Mouse (Mus musculus) embryonic facial prominence, embryonic 12.5 days (tissue): Measurements from ENCODE around the gene Pcyt1a. TPM values are rescaled to one million over a fixed set of nuclear protein-coding genes. Genes with fewer than 3 reads are reported as not detected.
"Not testable (repeated sequence)": the region's sequence is repeated elsewhere in the genome, so short reads cannot be mapped to it uniquely, and the experiment has no call there.

ENCODE experiments used
- ATAC-seq: fragments of 200-750 bp; cut with Nextera tagmentation; 2 replicates; pipeline ENCODE4 v1.8.0; 2017; ENCODE audit not compliant: insufficient number of reproducible peaks, insufficient read depth, low FRiP score, low TSS enrichment
- H3K27ac ChIP-seq: fragments of 300-500 bp; sonication (generic); 2 replicates; pipeline ENCODE4 v1.5.1; 2016; ENCODE audit warnings: mild to moderate bottlenecking
- H3K27me3 ChIP-seq: fragments of 300-500 bp; sonication (generic); 2 replicates; pipeline ENCODE4 v1.6.1; 2016; ENCODE audit warnings: mild to moderate bottlenecking, moderate library complexity
- H3K36me3 ChIP-seq: fragments of 300-500 bp; sonication (generic); 2 replicates; pipeline ENCODE4 v1.6.1; 2016; ENCODE audit warnings: mild to moderate bottlenecking
- H3K4me1 ChIP-seq: fragments of 300-500 bp; sonication (generic); 2 replicates; pipeline ENCODE4 v1.6.1; 2016
- H3K4me2 ChIP-seq: fragments of 300-500 bp; sonication (generic); replicated peaks from 2 replicates; pipeline ENCODE4 v1.6.1; 2016; ENCODE audit warnings: mild to moderate bottlenecking, moderate library complexity
- H3K4me3 ChIP-seq: fragments of 300-500 bp; sonication (generic); 2 replicates; pipeline ENCODE4 v1.5.1; 2016; ENCODE audit warnings: mild to moderate bottlenecking
- H3K9ac ChIP-seq: fragments of 300-500 bp; sonication (generic); 2 replicates; pipeline ENCODE4 v1.6.1; 2016; ENCODE audit warnings: mild to moderate bottlenecking, moderate library complexity
- H3K9me3 ChIP-seq: fragments of 300-500 bp; sonication (generic); 2 replicates; pipeline ENCODE4 v1.6.1; 2016; ENCODE audit warnings: mild to moderate bottlenecking, moderate library complexity
- WGBS: fragments of 180-500 bp; shearing (Covaris S2); methylation state at CpG from one replicate; pipeline ENCODE4 v1.1.7; 2016; 5-methylcytosine and 5-hydroxymethylcytosine counted together
- polyA plus RNA-seq: library from polyadenylated mRNA; unstranded; fragments of >200 nt; fragmentation: Nextera tagmentation; extraction: Ambion mirVana; gene quantifications from 2 replicates; pipeline ENCODE4 v1.2.1, GENCODE M21; 2016

Gene Pcyt1a
- polyA plus RNA-seq, 1 experiment from 2014 or later: 35.4 TPM

- Histone ChIP-seq H3K9ac (no peak overlapping the region), H3K4me2 (no peak overlapping the region), H3K4me1 (peaks cover 5% of the 10 kb centered on the region; the same call in 1 of the 2 replicates), H3K9me3 (no peaks in the 10 kb centered on the region), H3K4me3 (no peak overlapping the region), H3K27me3 (no peaks in the 10 kb centered on the region), H3K27ac (no peak overlapping the region), H3K36me3 (no peaks in the 10 kb centered on the region)
- no peak for ATAC-seq
- 62% methylated on average over 6 of the region's 6 CpGs for WGBS
These were observed 3.3 kb downstream of the Pcyt1a start for GRCm38 (mm10) chr16:32434066-32434465.

GRCm38 (mm10) chr16:32434691-32435090 is 4.0 kb downstream of the Pcyt1a start:
- Histone ChIP-seq H3K27me3 (no peaks in the 10 kb centered on the region), H3K27ac (no peak overlapping the region), H3K9me3 (no peaks in the 10 kb centered on the region), H3K4me1 (peaks cover 5% of the 10 kb centered on the region; the same call in 1 of the 2 replicates), H3K4me2 (no peak overlapping the region), H3K36me3 (no peaks in the 10 kb centered on the region), H3K4me3 (no peak overlapping the region), H3K9ac (no peak overlapping the region)
- ATAC-seq: no peak

- no peaks in the 10 kb centered on the region for H3K27me3 ChIP-seq
- H3K4me3 ChIP-seq: no peak overlapping the region
- no peak overlapping the region for H3K4me2 ChIP-seq
- no peak overlapping the region for H3K27ac ChIP-seq
- H3K9ac ChIP-seq: no peak overlapping the region
- ATAC-seq: no peak
- H3K4me1 ChIP-seq: peaks cover 3% of the 10 kb centered on the region; the same call in 1 of the 2 replicates
- no peaks in the 10 kb centered on the region for H3K9me3 ChIP-seq
- H3K36me3 ChIP-seq: no peaks in the 10 kb centered on the region
- WGBS: 51% methylated on average over 1 of the region's 1 CpGs
These were observed 5.9 kb downstream of the Pcyt1a start for GRCm38 (mm10) chr16:32436657-32437056.

GRCm38 (mm10) chr16:32437266-32437665 is 6.5 kb downstream of the Pcyt1a start:
- H3K27me3 ChIP-seq: no peaks in the 10 kb centered on the region

GRCm38 (mm10) chr16:32441432-32441831 is 10.7 kb downstream of the Pcyt1a start:
- no peak overlapping the region for H3K4me2 ChIP-seq
- no peaks in the 10 kb centered on the region for H3K36me3 ChIP-seq
- ATAC-seq: no peak
- no peaks in the 10 kb centered on the region for H3K27me3 ChIP-seq
- no peak overlapping the region for H3K27ac ChIP-seq
- no peaks in the 10 kb centered on the region for H3K4me1 ChIP-seq
- H3K9ac ChIP-seq: no peak overlapping the region
- WGBS: 92% methylated on average over 3 of the region's 3 CpGs
- H3K4me3 ChIP-seq: no peak overlapping the region
- H3K9me3 ChIP-seq: no peaks in the 10 kb centered on the region

More at GRCm38 (mm10) chr16:32437266-32437665, 6.5 kb downstream of the Pcyt1a start:
- no peaks in the 10 kb centered on the region for H3K4me1 ChIP-seq
- H3K27ac ChIP-seq: no peak overlapping the region
- no peaks in the 10 kb centered on the region for H3K9me3 ChIP-seq
- no peak overlapping the region for H3K9ac ChIP-seq
- H3K4me2 ChIP-seq: no peak overlapping the region
- no peaks in the 10 kb centered on the region for H3K36me3 ChIP-seq
- no peak overlapping the region for H3K4me3 ChIP-seq
- ATAC-seq: no peak
- 94% methylated on average over 1 of the region's 1 CpGs for WGBS

GRCm38 (mm10) chr16:32444615-32445014 is 13.9 kb downstream of the Pcyt1a start:
- WGBS: 90% methylated on average over 3 of the region's 3 CpGs

GRCm38 (mm10) chr16:32445558-32445957 is 14.8 kb downstream of the Pcyt1a start:
- Histone ChIP-seq H3K4me1 (no peaks in the 10 kb centered on the region), H3K36me3 (no peaks in the 10 kb centered on the region), H3K9me3 (no peaks in the 10 kb centered on the region), H3K9ac (no peak overlapping the region), H3K4me3 (no peak overlapping the region), H3K4me2 (no peak overlapping the region), H3K27me3 (no peaks in the 10 kb centered on the region), H3K27ac (no peak overlapping the region)
- 88% methylated on average over 1 of the region's 1 CpGs for WGBS
- no peak for ATAC-seq

More at GRCm38 (mm10) chr16:32444615-32445014, 13.9 kb downstream of the Pcyt1a start:
- not testable (repeated sequence) for H3K27me3 ChIP-seq, ATAC-seq, H3K4me2 ChIP-seq, H3K4me3 ChIP-seq, H3K4me1 ChIP-seq, H3K9ac ChIP-seq, H3K36me3 ChIP-seq, H3K9me3 ChIP-seq, H3K27ac ChIP-seq

- ATAC-seq: no peak
- no peak overlapping the region for H3K4me2 ChIP-seq
- H3K9me3 ChIP-seq: no peaks in the 10 kb centered on the region
- H3K4me1 ChIP-seq: no peaks in the 10 kb centered on the region
- no peak overlapping the region for H3K4me3 ChIP-seq
- no peak overlapping the region for H3K27ac ChIP-seq
- H3K9ac ChIP-seq: no peak overlapping the region
- 78% methylated on average over 2 of the region's 2 CpGs for WGBS
- no peaks in the 10 kb centered on the region for H3K27me3 ChIP-seq
- 0 out of 2 replicates have a peak, but pooled peaks cover under 1% of the 10 kb centered on the region for H3K36me3 ChIP-seq
These were observed 15.9 kb downstream of the Pcyt1a start for GRCm38 (mm10) chr16:32446563-32447138.

GRCm38 (mm10) chr16:32449665-32450064 is 18.9 kb downstream of the Pcyt1a start:
- 0 out of 2 replicates have a peak, but pooled peaks cover 16% of the 10 kb centered on the region for H3K36me3 ChIP-seq
- no peak overlapping the region for H3K27ac ChIP-seq
- no peaks in the 10 kb centered on the region for H3K9me3 ChIP-seq
- no peak overlapping the region for H3K9ac ChIP-seq
- no peak overlapping the region for H3K4me3 ChIP-seq
- 0 out of 2 replicates have a peak, but pooled peaks cover 3% of the 10 kb centered on the region for H3K4me1 ChIP-seq
- no peaks in the 10 kb centered on the region for H3K27me3 ChIP-seq
- no peak overlapping the region for H3K4me2 ChIP-seq
- no peak for ATAC-seq
- 86% methylated on average over 3 of the region's 3 CpGs for WGBS

- Histone ChIP-seq H3K36me3 (0 out of 2 replicates have a peak, but pooled peaks cover 16% of the 10 kb centered on the region), H3K4me1 (peaks cover 8% of the 10 kb centered on the region; the same call in 1 of the 2 replicates), H3K4me3 (no peak overlapping the region), H3K27me3 (no peaks in the 10 kb centered on the region), H3K27ac (no peak overlapping the region), H3K9ac (no peak overlapping the region), H3K9me3 (no peaks in the 10 kb centered on the region), H3K4me2 (no peak overlapping the region)
- no peak for ATAC-seq
- WGBS: 89% methylated on average over 2 of the region's 2 CpGs
These were observed 19.4 kb downstream of the Pcyt1a start for GRCm38 (mm10) chr16:32450133-32450532.

- no peak overlapping the region for H3K27ac ChIP-seq
- ATAC-seq: no peak
- WGBS: 91% methylated on average over 8 of the region's 8 CpGs
These were observed 22.4 kb downstream of the Pcyt1a start for GRCm38 (mm10) chr16:32453102-32453501.

GRCm38 (mm10) chr16:32454646-32455045 is 23.9 kb downstream of the Pcyt1a start:
- H3K4me2 ChIP-seq: peak overlapping the region; percentile 24
- H3K4me3 ChIP-seq: no peak overlapping the region
- H3K36me3 ChIP-seq: peaks cover 22% of the 10 kb centered on the region; the same call in 1 of the 2 replicates
- H3K9ac ChIP-seq: no peak overlapping the region
- peak overlapping the region; percentile 89 for H3K27ac ChIP-seq
- ATAC-seq: no peak
- no peaks in the 10 kb centered on the region for H3K27me3 ChIP-seq
- H3K4me1 ChIP-seq: peaks cover 10% of the 10 kb centered on the region; the same call in 1 of the 2 replicates
- WGBS: 30% methylated on average over 5 of the region's 5 CpGs
- H3K9me3 ChIP-seq: no peaks in the 10 kb centered on the region

More at GRCm38 (mm10) chr16:32453102-32453501, 22.4 kb downstream of the Pcyt1a start:
- Histone ChIP-seq H3K9me3 (no peaks in the 10 kb centered on the region), H3K4me2 (no peak overlapping the region), H3K4me1 (peaks cover 10% of the 10 kb centered on the region; the same call in 1 of the 2 replicates), H3K9ac (no peak overlapping the region), H3K4me3 (no peak overlapping the region), H3K27me3 (no peaks in the 10 kb centered on the region), H3K36me3 (peaks cover 22% of the 10 kb centered on the region; the same call in 1 of the 2 replicates)
